Mouse (Mus musculus) olfactory bulb, adult 2 months (tissue): Measurements from ENCODE around the gene Ttc21a. TPM values are rescaled to one million over a fixed set of nuclear protein-coding genes. Genes with fewer than 3 reads are reported as not detected.

Source experiments
- H3K27ac ChIP-seq: fragments of 200-500 bp; 2 replicates; pipeline ENCODE4 v1.5.1; 2012; ENCODE audit warnings: low read depth, low read length; ENCODE audit not compliant: insufficient read depth
- H3K4me1 ChIP-seq: fragments of 200-500 bp; 2 replicates; pipeline ENCODE4 v1.6.1; 2012; ENCODE audit warnings: low read length; ENCODE audit not compliant: control insufficient read depth, insufficient read depth
- H3K4me3 ChIP-seq: fragments of 200-500 bp; 2 replicates; pipeline ENCODE4 v1.5.1; 2012; ENCODE audit warnings: mild to moderate bottlenecking, low read depth, low read length, moderate library complexity; ENCODE audit not compliant: insufficient read depth
- CTCF ChIP-seq: fragments of 200-500 bp; IDR thresholded peaks from 2 replicates; pipeline ENCODE4 v1.5.1; 2012; ENCODE audit warnings: low read depth, mild to moderate bottlenecking, low read length, moderate library complexity; ENCODE audit not compliant: insufficient read depth
- POLR2A ChIP-seq: fragments of 200-500 bp; IDR thresholded peaks from 2 replicates; pipeline ENCODE4 v1.6.1; 2012; ENCODE audit warnings: mild to moderate bottlenecking, low read depth, low read length, moderate library complexity; ENCODE audit not compliant: insufficient read depth
- WGBS: fragments of 180-500 bp; shearing (Covaris S2); methylation state at CpG from one replicate; pipeline ENCODE4 v1.1.7; 2018; 5-methylcytosine and 5-hydroxymethylcytosine counted together
- polyA plus RNA-seq: library from polyadenylated mRNA; stranded (reverse); fragments of >200 nt; gene quantifications from 2 replicates; pipeline ENCODE4 v1.2.4, GENCODE M21; 2012; ENCODE audit warnings: low replicate concordance; ENCODE audit not compliant: missing spikeins, insufficient read depth, insufficient read length

Ttc21a gene
- polyA plus RNA-seq, 1 experiment = not detected

DNA sequence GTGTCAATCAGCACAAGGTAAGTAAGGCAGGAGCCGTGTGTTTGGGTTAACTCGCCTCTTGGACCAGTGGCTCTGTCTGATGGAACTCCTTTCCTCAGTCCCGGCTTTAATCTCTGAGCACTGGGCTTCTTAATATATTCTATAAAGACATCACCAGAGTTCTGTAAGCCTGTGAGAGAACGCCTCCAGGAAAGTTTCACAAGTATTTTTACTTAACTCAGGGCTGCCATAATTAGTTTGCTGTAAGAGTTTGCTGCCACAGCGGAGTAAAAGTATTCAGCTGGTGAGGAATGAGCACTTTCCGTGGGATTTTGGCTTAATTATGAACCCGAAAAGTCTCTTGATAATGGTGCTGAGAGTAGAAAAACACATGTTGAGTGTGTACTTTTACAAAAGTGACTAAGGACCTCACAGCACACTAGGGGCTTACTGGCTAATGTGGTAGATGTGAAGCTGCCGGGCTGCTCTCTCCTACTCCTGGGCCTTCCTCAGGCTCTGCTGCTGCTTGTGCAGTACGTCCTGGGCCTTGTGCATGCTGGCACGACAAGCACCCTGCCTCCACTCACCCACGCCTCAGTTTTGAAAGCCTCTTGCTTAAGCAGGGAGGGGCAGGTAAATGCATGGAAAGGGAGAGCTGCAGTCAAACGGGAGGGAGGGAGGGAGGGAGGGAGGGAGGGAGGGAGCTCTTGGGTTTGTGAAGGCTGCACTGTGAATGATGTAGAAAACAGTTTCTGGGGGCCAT, 34.8 kb upstream of the Ttc21a start:
- Histone ChIP-seq H3K4me1 (peaks cover 5% of the 10 kb centered on the region; the same call in 1 of the 2 replicates), H3K27ac (no peak overlapping the region), H3K4me3 (no peak overlapping the region)
- TF ChIP-seq POLR2A (no peak), CTCF (no peak)
- 70% methylated on average over 12 of the region's 12 CpGs for WGBS

DNA sequence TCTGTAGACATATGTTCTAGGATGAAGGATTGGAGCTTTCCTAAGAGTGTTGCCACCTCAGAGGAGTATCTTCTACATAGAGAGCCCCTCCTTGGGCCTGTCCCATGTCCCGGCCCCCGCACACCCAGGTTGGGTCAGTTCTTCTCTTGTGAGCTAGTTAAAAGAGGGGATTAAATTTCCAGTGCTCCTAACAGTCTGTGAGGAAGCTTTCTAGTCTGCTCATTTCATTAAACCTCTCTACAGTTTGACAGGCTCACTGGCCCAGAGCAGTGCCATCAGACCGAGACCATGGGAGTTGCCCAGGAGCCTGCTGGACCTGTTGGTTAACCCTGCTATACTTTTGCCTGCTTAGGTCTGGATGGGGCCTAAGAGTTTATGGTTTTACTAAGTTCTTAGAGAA, 28.7 kb upstream of the Ttc21a start:
- WGBS = 96% methylated on average over 3 of the region's 3 CpGs
- H3K27ac ChIP-seq = no peak overlapping the region
- TF ChIP-seq CTCF (no peak), POLR2A (no peak)

DNA sequence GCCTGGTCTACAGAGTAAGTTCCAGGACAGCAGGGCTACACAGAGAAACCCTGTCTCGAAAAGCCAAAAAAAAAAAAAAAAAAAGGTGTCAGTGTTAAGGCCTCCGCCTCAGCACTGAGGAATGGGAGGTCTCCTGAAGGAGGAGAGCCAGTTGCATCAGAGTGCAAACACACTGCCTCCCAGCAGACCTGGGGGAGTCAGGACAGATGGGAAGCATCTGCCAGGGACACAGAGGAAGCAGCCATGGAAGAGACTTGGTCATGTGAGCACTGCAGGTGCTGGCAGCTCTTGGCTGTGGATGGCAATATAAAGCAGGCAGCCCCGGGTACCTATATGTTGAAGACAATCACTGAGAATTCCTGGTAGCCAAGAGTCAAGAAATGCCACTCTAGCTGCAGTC, 27.5 kb upstream of the Ttc21a start:
- 81% methylated on average over 3 of the region's 3 CpGs for WGBS
- Histone ChIP-seq H3K4me1 (no peaks in the 10 kb centered on the region), H3K4me3 (no peak overlapping the region), H3K27ac (no peak overlapping the region)
- TF ChIP-seq POLR2A (no peak), CTCF (no peak)

More for the DNA sequence above, 28.7 kb upstream of the Ttc21a start:
- Histone ChIP-seq H3K4me1 (no peaks in the 10 kb centered on the region), H3K4me3 (no peak overlapping the region)

DNA sequence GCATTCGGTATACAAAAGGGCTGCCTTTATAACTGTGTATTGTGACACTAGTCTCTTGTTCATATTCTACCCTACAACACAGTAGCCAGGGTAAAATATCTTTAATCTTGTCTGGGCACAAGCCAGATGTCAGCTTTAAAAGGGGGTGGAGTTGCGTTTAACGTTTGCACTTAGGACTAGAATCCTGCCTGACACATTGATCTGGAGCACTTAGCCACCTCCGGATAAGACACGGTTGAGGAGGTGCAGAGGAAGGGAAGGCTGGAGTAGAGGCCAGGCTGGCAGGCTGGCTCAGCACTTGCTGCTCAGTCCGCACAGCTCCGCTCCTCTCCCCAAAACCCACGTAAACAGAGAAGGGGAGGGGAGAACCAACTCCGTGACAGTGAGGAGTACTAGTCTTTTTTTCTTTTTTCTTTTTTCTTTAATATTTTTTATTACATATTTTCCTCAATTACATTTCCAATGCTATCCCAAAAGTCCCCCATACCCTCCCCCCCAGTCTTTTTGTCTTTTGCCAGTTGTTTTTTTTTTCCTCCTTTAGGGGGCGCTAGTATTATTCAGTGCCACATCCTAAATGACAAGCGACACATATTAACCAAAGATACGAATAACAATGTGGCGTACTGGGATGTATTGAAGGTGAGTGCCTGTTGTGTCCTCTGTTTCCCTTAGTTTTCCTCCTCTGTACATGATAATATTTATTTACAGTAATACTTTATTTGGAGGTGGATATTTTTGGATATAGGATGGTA, 24.1 kb upstream of the Ttc21a start:
- Histone ChIP-seq H3K4me3 (no peak overlapping the region), H3K27ac (no peak overlapping the region), H3K4me1 (no peaks in the 10 kb centered on the region)
- WGBS = 66% methylated on average over 13 of the region's 13 CpGs
- TF ChIP-seq CTCF (no peak), POLR2A (no peak)

DNA sequence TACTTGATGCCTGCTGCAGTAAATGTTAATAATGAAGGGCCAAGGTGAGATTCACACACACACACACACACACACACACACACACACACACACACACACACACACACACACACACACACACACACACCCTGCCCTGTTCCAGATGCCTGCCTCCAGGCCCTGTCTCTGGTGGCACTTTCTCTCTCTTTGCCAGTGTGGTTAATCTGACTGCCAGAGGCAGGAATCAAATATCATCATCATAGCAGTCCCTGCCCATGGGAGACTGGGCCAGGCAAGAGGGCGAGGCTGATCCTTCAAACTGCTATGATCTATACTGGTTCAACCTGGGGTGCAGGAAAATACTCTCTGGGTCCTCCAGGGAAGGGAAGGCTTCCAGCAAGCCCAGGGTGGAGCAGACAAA, 17.5 kb upstream of the Ttc21a start:
- no peak overlapping the region for H3K27ac ChIP-seq
- H3K4me1 ChIP-seq = no peaks in the 10 kb centered on the region
- no peak for TF ChIP-seq POLR2A
- TF ChIP-seq CTCF = no peak
- no peak overlapping the region for H3K4me3 ChIP-seq
- WGBS = 90% methylated on average over 1 of the region's 1 CpGs

DNA sequence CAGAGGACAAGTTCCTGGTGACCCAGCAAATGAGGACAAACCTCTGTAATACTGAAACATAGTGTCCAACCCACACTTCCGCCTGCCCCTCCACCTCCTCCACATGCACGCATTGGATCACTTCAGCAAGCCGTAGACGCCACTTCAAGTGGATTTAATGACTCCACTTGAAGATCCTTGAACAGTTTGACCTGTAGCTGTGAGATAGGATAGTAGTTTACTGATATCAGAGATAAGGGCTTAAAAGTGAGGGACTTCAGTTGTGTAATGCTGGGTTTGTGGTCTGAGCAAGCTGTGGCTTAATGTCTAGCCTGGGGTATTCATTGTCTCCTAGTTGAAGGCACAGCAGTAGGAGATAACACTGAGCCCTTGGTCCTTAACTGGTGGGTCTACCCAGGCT, 13.9 kb upstream of the Ttc21a start:
- no peaks in the 10 kb centered on the region for H3K4me1 ChIP-seq
- no peak overlapping the region for H3K4me3 ChIP-seq
- TF ChIP-seq POLR2A (no peak), CTCF (no peak)
- H3K27ac ChIP-seq = no peak overlapping the region
- WGBS = 84% methylated on average over 4 of the region's 4 CpGs

DNA sequence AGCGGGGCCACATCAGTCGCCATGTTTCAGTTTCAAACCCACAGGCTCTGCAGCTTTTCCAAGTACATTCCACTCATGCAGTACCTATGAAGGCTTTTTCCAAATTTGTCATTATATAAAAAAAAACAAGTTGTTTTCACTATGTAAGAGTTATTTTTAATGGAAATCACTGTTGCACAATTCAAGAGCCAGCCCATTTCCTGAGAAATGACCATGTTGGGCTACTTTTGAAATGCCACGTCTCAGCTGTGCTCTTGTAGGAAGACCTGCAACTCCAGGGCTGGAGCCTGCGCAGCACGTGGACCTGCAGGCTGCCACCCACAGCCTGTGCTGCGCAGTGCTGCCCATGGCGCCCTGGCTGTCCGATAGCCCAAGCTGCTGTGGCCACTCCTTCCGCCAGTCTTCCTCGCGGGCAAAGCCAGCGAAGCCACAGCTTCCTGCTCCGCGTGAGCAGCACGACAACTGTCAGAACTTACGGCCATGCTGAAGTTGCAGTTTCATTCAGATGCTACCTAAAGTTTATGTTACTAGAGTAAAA, 12.2 kb upstream of the Ttc21a start:
- 90% methylated on average over 16 of the region's 16 CpGs for WGBS
- H3K4me1 ChIP-seq = no peaks in the 10 kb centered on the region

DNA sequence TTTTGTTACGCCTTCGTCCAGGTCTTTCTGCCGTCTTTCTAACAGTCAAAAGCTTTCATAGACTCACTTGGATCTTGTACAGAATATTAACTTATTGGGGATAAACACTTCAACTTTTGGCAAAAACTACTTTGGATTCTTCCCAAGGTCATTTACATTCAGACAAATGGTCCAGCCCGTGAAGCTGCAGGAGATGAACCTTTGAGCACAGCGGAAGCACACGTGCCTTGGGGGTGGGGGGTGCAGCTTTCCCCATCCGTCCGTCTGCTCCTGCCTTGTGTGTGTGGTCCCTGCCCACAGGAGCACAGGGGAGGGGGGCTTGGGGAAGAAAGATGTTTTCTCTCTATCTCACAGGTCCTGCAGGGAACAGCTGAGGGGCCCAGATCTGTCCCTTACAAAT, 11.7 kb upstream of the Ttc21a start:
- 57% methylated on average over 8 of the region's 8 CpGs for WGBS
- H3K4me1 ChIP-seq = no peaks in the 10 kb centered on the region
- no peak overlapping the region for H3K4me3 ChIP-seq
- H3K27ac ChIP-seq = no peak overlapping the region
- no peak for TF ChIP-seq POLR2A
- no peak for TF ChIP-seq CTCF

More for the DNA sequence above, 12.2 kb upstream of the Ttc21a start:
- no peak overlapping the region for H3K4me3 ChIP-seq
- H3K27ac ChIP-seq = no peak overlapping the region
- no peak for TF ChIP-seq CTCF
- TF ChIP-seq POLR2A = no peak

DNA sequence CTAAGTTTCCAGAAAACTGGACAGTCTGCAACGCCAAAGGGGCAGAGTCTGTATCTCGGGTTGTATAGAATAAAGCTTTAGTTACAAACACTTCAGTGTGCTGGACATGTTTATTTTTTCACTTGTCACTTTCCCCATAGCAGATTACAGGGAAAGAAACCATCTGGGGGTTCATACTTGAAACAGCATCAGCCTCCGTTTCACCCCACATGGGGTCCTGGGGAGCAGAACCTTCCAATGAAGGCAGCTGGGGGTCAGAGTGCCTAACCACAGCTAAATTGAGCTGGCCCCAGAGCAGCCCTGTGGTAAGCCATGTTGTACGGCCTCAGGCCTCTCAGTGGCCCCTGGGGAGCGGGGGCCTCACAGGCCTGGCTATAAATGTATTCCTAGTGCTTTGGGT, 10.9 kb upstream of the Ttc21a start:
- Histone ChIP-seq H3K27ac (no peak overlapping the region), H3K4me3 (no peak overlapping the region), H3K4me1 (no peaks in the 10 kb centered on the region)
- TF ChIP-seq CTCF (no peak), POLR2A (no peak)
- 83% methylated on average over 5 of the region's 5 CpGs for WGBS
